Mouse (Mus musculus): Measurements from ENCODE around the gene Casd1.

DNA sequence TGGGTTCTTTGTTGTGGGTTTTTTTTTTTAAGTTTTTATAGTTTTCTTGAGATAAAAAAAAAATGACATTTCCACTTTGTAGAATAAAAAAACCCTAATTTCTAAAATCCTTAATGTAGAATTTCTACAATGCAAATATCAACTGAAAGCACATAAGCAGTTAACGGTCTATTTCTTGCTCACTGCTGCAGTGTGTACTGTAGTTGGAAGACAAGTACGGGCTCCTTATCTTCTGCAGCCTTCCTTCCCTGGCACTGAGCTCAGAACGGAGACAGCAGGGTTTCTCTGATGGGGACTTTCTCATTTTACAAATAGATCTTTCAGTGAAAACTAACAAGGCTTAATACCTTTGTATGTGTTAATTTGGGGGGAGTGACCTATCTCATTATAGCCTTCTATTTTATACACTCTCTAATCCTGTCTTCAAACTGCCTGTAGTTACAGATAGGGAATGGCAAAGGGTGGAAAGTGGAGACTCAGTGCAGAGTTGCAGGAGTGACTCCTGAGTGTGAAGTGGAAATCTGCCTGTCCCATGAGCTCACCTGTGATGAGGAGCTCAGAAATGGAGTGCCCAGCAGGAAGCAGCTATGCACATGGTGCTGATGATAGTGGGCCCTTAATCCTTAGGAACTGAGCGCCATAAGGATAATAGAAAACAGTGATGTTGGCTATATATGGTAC is 9.7 kb downstream of the Casd1 start:
- TF ChIP-seq CTCF (conservative IDR thresholded peaks at IDR 0.05; ENCODE audit: insufficient read depth, insufficient read length, low read depth, low read length) (no peak), POLR2A (IDR thresholded peaks at IDR 0.05; ENCODE audit: low read depth, low read length) (no peak)

All from kidney, adult 2 months (tissue).